Mouse (Mus musculus) brain, embryonic 18.5 days (tissue): ENCODE data around the gene Manbal.

Experiments used
- DNase-seq: peaks from one replicate; pipeline ENCODE4 v3.0.0-alpha.2; 2012; ENCODE audit warnings: low read depth, low spot score

Manbal gene

GRCm38 (mm10) chr2:157412497-157412896 lies 45.1 kb downstream of the Manbal start:
- no peak for DNase-seq

DNA sequence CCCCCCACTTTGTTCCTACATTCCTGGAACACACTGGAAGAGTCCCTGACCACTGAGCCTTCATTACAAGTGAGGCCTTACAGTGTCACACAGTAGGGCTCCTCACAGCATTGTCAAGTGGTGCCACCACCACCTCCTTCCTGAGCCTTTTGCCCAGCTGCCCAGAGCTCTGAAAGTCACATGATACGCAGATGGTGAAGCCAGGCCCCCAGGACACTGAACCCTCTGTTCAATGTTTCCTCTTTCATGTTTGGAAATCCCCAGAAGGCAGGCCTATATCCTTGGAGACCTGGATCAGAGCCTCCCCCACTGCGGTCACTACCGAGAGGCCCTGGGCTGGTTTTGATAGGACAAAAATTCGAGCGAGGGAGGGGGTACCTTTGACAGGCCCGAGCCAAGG lies 49.8 kb downstream of the Manbal start:
- no peak for DNase-seq

DNA sequence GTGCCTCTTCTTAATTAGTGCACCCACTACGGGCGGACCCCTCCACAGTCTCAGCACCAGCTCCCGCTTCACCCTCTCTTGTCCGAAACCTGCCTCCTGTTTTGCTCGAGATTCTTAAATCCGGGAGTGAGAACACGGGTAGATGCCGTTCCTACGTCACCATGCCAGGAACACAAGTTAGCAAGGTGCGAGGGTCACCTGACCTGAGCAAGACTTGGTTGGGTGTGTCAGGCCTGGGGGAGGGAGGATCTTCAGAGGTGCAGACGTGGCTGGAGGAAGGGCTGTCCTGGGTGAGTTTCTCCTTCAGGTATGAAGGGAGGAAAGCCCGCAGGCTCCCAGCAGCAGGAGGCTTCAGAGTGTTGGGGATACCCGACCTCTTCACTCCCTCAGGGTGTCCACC lies 50.8 kb downstream of the Manbal start, which contains the start of gene Src:
Gene Src, plus strand, starts transcription at position 239 of the 400 bp plus-strand sequence.
- DNase-seq: no peak

- DNase-seq: no peak
Observed at GRCm38 (mm10) chr2:157418609-157419071, 51.2 kb downstream of the Manbal start.

DNA sequence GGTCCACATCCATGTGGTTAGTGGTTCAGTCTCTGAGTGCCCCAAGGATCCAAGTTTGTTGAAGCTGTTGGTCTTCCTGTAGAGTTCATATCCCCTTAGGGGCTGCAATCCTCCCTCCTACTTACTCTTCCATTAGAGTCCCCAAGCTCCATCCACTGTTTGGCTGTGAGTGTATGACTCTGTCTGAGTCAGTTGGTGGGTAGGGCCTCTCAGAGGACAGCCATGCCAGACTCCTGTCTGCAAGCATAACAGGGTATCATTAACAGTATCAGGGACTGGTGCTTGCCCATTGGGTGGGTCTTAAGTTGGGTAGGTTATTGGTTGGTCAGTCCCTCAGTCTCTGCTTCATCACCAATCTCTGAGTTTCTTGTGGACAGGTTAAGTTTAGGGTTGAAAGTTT lies 52.1 kb downstream of the Manbal start:
- no peak for DNase-seq

DNA sequence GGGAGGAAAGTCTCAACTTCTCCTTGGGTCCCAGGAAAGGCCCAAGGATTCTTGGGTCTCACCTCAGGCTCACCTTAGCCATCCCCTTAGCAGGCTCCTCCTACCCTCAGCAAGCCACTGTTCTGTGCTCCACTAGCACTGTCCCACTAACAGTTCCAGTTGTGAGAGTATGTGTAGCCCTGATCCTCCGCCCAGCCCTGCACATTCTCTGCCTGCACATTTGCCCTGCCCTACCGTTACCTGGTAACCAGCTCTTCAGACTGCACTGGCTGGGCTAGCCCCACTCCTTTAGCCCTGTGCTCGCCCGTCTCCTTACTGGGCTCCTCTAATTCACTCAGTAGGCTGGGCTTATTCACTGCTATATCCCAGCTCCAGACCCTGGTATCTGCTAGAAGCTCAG lies 53.0 kb downstream of the Manbal start:
- DNase-seq: no peak

- DNase-seq: no peak
Observed at GRCm38 (mm10) chr2:157422062-157422655, 54.8 kb downstream of the Manbal start.

DNA sequence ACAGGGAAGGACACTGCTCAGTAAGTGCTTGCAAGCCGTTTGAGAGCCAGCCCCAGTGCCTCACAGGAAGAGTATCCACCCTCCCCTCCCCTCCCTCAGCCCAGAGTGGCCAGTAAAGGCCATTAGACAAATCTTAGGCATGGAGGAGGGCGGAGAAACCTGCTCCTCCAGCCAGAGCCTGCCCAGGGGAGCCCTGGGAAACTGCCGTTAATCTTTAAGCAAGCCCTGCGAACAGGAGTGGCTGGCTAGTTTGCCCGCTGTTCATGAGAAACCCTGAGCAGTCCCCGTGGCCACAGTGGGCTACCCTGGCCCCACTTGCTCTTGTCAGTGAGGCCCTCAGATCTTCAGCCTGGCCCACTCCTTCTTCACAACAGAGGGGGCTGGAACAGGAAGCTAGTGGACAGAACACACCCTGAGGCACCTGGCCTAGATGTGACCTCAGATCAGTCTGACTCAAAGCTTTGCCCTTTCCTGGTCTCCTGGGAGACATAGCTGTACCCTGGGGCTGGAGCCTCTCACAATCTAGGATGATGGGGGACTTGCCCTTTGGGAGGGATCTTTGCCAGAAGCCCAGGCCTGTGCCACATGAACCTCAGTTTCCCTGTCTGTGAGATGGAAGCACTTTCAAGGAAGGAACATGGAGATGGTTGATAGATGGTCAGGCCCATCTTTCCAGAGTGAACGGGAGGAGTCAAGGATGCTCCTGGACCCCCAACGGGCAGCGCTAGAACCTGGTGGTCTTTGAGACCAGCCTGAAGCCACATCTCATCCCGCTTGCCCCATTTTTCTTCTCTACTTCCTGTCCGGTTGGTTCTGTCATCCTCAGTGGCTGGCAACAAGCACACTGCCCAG lies 55.7 kb downstream of the Manbal start:
- no peak for DNase-seq

DNA sequence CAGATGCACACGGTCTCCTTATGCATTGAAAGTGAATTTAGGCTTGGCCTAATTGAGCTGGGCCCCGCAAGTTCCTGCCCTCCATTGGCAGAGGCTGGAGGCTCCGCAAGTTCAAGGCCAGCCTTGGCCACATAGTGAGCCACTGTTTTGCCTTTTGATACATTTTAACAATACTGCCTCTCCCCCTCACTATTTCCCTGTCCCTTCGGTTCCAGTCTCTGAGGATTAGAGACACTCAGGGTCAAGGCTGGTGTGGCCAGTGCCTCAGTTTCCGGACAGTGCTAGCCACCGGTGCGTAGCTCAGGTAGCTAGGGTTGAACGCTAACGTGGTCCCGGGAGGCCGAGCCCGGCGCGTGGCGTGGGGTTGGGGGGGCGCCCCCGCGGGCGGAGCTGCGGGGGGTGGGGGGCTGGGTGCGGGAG lies 56.3 kb downstream of the Manbal start:
- DNase-seq: no peak

DNA sequence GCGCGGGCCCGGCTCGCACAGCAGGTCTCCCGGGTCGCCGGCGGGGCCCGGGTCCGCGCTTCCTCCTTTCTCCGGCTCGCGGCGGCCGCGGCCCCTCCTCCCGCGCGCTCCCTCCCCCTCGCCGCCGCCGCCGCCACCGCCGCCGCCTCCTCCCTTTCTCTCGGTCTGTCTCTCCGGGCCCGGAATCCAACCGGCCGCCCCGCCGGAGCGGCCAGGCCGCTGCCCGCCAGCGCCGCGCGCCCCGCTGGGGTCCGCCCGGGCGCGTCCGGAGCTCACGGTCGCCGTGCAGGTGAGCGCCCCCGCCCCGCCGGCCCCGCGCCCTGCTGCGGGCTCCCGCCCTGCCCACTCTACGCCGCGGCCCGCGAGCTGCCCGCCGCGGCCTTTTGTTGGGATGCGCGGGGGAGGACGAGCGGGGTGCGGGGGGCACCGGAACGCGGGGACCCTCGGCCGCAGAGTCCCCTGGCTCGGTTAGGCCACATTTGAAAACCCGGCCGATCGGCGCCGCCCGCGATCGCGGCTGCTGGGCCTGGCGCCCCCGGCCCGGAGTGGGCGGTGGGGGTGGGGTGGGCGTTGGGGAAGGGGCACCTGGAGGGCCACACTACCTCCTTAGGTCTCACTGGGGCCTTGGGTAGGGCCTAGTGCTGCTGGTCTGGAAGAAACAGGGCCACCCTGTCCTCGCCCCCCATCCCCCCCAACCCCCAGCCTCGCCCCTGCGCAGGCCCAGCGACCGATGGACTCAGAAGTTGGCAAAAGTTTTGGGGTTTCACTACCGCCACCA lies 56.9 kb downstream of the Manbal start:
- DNase-seq: no peak

- no peak for DNase-seq
Observed at GRCm38 (mm10) chr2:157424904-157425642, 57.7 kb downstream of the Manbal start.

- DNase-seq: no peak
Observed at GRCm38 (mm10) chr2:157425643-157425988, 58.2 kb downstream of the Manbal start.

DNA sequence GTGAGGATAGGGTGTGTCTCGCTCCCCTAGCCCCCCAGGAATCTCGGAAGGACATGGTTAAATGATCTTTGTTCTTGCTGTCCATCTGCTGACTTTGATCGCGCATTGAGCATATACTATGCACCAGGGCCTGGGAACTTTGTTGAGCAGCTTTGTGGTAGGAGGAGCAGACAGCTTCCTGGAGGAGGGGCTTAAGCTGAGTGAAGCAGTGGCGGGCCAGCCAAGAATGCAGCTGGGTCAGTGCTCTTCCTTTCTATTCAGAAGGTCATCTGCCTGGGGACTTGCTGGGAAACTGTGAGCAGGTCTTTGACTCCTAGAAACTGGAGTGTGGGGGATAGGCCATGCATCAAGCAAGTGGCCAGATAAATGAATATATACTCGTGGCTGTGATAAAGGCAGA lies 58.8 kb downstream of the Manbal start:
- no peak for DNase-seq

GRCm38 (mm10) chr2:157427164-157427563 lies 59.8 kb downstream of the Manbal start:
- no peak for DNase-seq

- DNase-seq: no peak
Observed at GRCm38 (mm10) chr2:157428351-157429139, 61.2 kb downstream of the Manbal start.

GRCm38 (mm10) chr2:157429735-157430134 lies 62.3 kb downstream of the Manbal start:
- no peak for DNase-seq

DNA sequence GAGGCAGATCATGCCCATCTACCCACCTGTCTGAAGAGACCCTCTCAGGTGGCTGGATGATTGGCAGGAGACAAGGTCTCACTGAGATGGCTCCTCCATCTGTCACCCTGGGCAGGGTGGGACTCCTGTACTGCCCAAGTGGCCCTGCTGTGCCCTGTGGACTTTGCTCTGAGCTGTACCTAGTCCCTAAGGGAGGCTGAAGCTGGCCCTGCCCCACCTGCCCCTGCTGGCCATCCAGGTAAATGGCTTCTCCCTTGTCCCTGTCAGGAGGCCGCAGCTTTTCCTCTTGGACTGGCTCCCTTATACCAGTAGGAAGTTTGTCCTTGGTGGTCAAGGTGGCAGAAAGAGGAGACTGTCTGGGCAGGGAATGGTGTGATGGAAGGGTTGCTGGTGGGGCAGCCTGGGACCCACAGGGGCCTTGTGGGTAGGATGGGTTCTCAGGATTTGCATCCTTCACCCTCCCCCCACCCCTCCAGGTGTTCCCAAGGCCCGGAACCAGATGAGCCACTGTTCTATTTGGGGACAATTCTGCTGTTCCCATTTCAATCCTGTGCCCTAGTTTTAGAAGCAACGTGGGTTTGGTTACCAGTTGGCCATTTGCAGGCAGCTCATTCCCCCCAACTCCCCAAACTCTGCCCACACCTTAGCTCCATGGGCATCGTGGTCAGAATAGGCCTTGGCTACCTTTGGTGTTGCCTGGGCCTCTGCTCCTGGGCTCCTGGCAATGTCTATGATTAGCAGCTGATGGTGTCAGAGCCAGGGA lies 63.5 kb downstream of the Manbal start:
- no peak for DNase-seq

DNA sequence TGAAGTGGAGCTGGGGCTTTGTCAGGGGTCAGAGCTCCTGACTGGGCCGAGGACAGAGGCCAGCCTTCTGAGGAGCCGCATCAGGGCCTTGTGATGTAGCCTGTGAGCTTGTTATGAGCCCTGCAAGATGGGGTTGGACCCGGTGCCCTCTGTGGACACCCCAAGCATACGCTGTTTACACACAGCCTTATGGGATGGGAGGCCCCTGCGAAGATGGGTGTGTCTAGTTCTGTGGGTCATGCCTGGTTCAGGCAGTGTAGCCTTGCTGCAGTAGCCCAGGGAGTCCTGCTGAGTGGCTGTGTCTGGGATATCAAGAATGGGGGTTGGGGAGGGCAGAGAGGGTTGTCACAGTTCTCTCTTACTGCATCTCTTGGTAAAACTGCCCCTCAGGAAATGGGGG lies 64.5 kb downstream of the Manbal start:
- DNase-seq: no peak

DNA sequence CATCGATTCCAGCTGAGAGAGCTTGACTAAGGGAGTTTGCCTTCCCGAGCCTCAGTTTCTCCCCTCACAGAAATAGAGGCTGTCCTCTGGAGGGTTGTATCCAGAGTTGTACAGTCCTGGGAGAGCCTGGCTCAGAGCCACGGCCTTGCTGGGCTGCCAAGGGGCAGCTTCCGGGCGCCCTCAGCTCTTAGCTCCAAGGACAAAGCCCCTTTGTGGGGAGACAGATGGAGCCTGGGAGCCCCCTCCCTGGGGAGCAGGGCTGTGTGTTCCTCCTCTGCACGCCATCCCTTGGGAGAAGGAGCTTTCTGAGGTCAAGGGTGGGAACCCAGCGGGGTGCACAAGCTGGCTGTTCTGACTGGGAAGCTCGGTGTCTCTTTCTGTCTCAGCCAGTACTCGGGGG lies 65.1 kb downstream of the Manbal start:
- peak; percentile 47 for DNase-seq

- DNase-seq: no peak
Observed at GRCm38 (mm10) chr2:157434041-157434440, 66.6 kb downstream of the Manbal start.
